In the genomic region with DNA sequence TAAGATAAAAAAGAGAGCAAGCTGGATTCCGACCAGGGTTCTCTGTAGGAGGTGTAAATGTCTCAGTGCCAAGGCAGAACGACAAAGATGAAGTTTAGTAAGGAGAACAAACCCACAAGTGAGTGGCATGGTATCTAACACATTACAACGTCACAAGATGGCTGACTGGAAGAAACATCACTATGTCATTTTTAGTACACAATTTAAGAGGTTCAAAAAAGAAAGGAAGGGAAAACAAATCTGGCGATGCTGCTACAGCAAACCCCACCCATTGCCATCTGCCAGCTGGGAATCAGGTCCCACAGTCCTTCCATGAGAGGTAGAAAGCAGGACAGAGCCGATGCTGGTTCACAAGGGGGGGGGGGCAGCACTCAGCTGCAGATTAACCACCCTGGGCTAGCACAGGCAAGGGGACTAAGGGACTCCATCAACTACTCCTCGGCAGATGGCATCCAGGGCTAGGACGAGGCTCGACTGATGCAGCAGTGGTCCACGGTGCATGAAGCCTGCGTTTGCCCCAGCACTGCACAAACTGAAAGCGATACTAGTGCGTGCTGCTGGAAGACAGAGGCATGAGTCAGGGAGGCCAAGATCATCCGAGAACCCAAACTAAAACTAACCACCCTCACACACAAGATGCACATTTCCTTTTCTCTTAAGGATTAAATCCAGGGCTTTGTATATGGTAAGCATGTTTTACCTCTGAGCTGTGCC, we compare ENCODE assay signal across 20 mouse cellular contexts. TPM values are rescaled to one million over a fixed set of nuclear protein-coding genes. Genes with fewer than 3 reads are reported as not detected.
DNase-seq lines count a peak whose midpoint lies in the region; ATAC-seq and TF ChIP-seq lines count a peak whose summit lies in the region.
"Had no signal": no experiment of that assay in that cellular context is flagged by ENCODE, and none has a peak within 500 bp of the region (broad histone marks: within the 10 kb centered on the region; RNA-seq: fewer than 3 reads in every experiment).

No protein-coding gene starts in this region.

- TF ChIP-seq POLR2A in brain, embryonic 14.5 days (IDR thresholded peaks at IDR 0.05; ENCODE audit: borderline replicate concordance, extremely low read depth, insufficient read depth, insufficient read length, poor library complexity, severe bottlenecking) = no peak

- no peaks in the 10 kb centered on the region for H3K9me3 ChIP-seq in midbrain, embryonic 11.5 days (ENCODE audit: control insufficient read depth, low read length)
- H3K9me3 ChIP-seq in midbrain, embryonic 10.5 days (replicated peaks) = no peaks in the 10 kb centered on the region
- H3K9me3 ChIP-seq: embryonic facial prominence, embryonic 12.5 days; G1E; hindbrain, embryonic 15.5 days had no signal

- H3K9ac ChIP-seq in midbrain, embryonic 11.5 days (ENCODE audit: low read length) = no peak overlapping the region
- H3K9ac ChIP-seq: embryonic facial prominence, embryonic 12.5 days; heart, embryonic 12.5 days; hindbrain, embryonic 15.5 days had no signal

- peak; percentile 79 for ATAC-seq in frontal cortex, adult (ENCODE audit: low TSS enrichment)
- no peak for ATAC-seq in midbrain, embryonic 11.5 days (ENCODE audit: low FRiP score)
- ATAC-seq: activated CD4-positive, CD25-positive, alpha-beta regulatory T cell, adult 4 months; forebrain, embryonic 16.5 days; inflammation-experienced regulatory T-cells, adult 6 months; intestine, postnatal 0 days; Patski had no signal

- H3K27me3 ChIP-seq in midbrain, embryonic 11.5 days (ENCODE audit: control insufficient read depth, insufficient read depth, low read length) = no peaks in the 10 kb centered on the region
- no peaks in the 10 kb centered on the region for H3K27me3 ChIP-seq in midbrain, embryonic 10.5 days (ENCODE audit: low read depth, poor library complexity, severe bottlenecking)
- H3K27me3 ChIP-seq: embryonic facial prominence, embryonic 12.5 days; heart, embryonic 12.5 days; hindbrain, embryonic 15.5 days; Patski had no signal

- TF ChIP-seq CTCF in brain, embryonic 14.5 days (IDR thresholded peaks at IDR 0.05; ENCODE audit: borderline replicate concordance, extremely low read depth, insufficient read depth, insufficient read length) = no peak

- no peak overlapping the region for H3K4me3 ChIP-seq in midbrain, embryonic 11.5 days (ENCODE audit: low read depth, low read length)
- no peak overlapping the region for H3K4me3 ChIP-seq in midbrain, embryonic 10.5 days
- H3K4me3 ChIP-seq: embryonic facial prominence, embryonic 12.5 days; heart, embryonic 12.5 days; hindbrain, embryonic 15.5 days had no signal

- H3K27ac ChIP-seq in midbrain, embryonic 11.5 days (ENCODE audit: low read depth, low read length) = no peak overlapping the region
- H3K27ac ChIP-seq in midbrain, embryonic 10.5 days (replicated peaks) = no peak overlapping the region
- H3K27ac ChIP-seq: embryonic facial prominence, embryonic 12.5 days; hindbrain, embryonic 15.5 days had no signal

- no peak for DNase-seq in frontal cortex, adult 2 months (ENCODE audit: extremely low spot score in 1 of 2, low spot score in 1 of 2)
- peak; percentile 44 for DNase-seq in midbrain, embryonic 11.5 days (ENCODE audit: low spot score, missing footprints)
- DNase-seq in midbrain, embryonic 10.5 days (ENCODE audit: low spot score) = no peak
- DNase-seq in brain, embryonic 14.5 days (ENCODE audit: low read depth) = peak; percentile 13
- no peak for DNase-seq in gastrocnemius, adult 8-10 months (ENCODE audit: low spot score in 2 of 2)
- DNase-seq in urinary bladder, postnatal 25 days (ENCODE audit: low spot score) = no peak
- DNase-seq: adrenal gland, postnatal 14 days; cerebellum, adult 2 months; cerebellum, postnatal 10 days; gastrocnemius, postnatal 10 days had no signal

- H3K4me1 ChIP-seq in midbrain, embryonic 11.5 days (ENCODE audit: control insufficient read depth, insufficient read depth, low read length) = no peaks in the 10 kb centered on the region
- H3K4me1 ChIP-seq in midbrain, embryonic 10.5 days = no peaks in the 10 kb centered on the region
- H3K4me1 ChIP-seq: embryonic facial prominence, embryonic 12.5 days; hindbrain, embryonic 15.5 days had no signal

- no peak overlapping the region for H3K4me2 ChIP-seq in midbrain, embryonic 11.5 days
- H3K4me2 ChIP-seq: embryonic facial prominence, embryonic 12.5 days; heart, embryonic 12.5 days; hindbrain, embryonic 15.5 days had no signal

- WGBS in midbrain, embryonic 11.5 days = 91% methylated on average over 13 of the region's 13 CpGs
- 92% methylated on average over 13 of the region's 13 CpGs for WGBS in midbrain, embryonic 10.5 days

- H3K36me3 ChIP-seq in midbrain, embryonic 11.5 days (ENCODE audit: control insufficient read depth, insufficient read depth, low read length) = peaks cover 29% of the 10 kb centered on the region
- H3K36me3 ChIP-seq in midbrain, embryonic 10.5 days = peaks cover 96% of the 10 kb centered on the region

RNA-seq across cellular contexts. Expression of a gene that starts 13.3 kb away (rescaled TPM):
- 23.9 and 24.1 TPM in 2 replicates for polyA plus RNA-seq in frontal cortex, adult 2 months (2012; rRNA removed)
- 20.4 and 21.4 TPM in 2 replicates for polyA plus RNA-seq in midbrain, embryonic 11.5 days (2014; fragmentation: Nextera tagmentation; extraction: Ambion mirVana)
- 16.7 and 22.0 TPM in 2 replicates for polyA plus RNA-seq in midbrain, embryonic 10.5 days (2016; fragmentation: Nextera tagmentation; extraction: Ambion mirVana)
- polyA plus RNA-seq in brain, embryonic 14.5 days (2012; rRNA removed) = 40.2 and 40.9 TPM in 2 replicates
- 1 to 10 TPM; 2.6 to 4.0 (median 3.4) TPM for total RNA-seq in gastrocnemius, adult 8-10 months (2022)

RNA-seq across cellular contexts. Expression of a gene that starts 39.8 kb away (rescaled TPM):
- 92.5 and 101 TPM in 2 replicates for polyA plus RNA-seq in frontal cortex, adult 2 months (2012; rRNA removed)
- polyA plus RNA-seq in midbrain, embryonic 11.5 days (2014; fragmentation: Nextera tagmentation; extraction: Ambion mirVana) = 41.0 and 42.5 TPM in 2 replicates
- 44.1 and 47.3 TPM in 2 replicates for polyA plus RNA-seq in midbrain, embryonic 10.5 days (2016; fragmentation: Nextera tagmentation; extraction: Ambion mirVana)
- polyA plus RNA-seq in brain, embryonic 14.5 days (2012; rRNA removed) = 83.8 and 88.4 TPM in 2 replicates
- total RNA-seq in gastrocnemius, adult 8-10 months (2022) = 1 to 10 TPM; 6.6 to 7.9 (median 7.0) TPM

RNA-seq across cellular contexts. Expression of a gene that starts 43.2 kb away (rescaled TPM):
- polyA plus RNA-seq in frontal cortex, adult 2 months (2012; rRNA removed) = 20.8 and 22.3 TPM in 2 replicates
- polyA plus RNA-seq in midbrain, embryonic 11.5 days (2014; fragmentation: Nextera tagmentation; extraction: Ambion mirVana) = 27.7 and 29.9 TPM in 2 replicates
- polyA plus RNA-seq in midbrain, embryonic 10.5 days (2016; fragmentation: Nextera tagmentation; extraction: Ambion mirVana) = 34.5 and 39.5 TPM in 2 replicates
- 27.3 and 32.3 TPM in 2 replicates for polyA plus RNA-seq in brain, embryonic 14.5 days (2012; rRNA removed)
- 10 to 100 TPM in 2 of 4 experiments, 1 to 10 TPM in 2; 7.9 to 11.6 (median 9.7) TPM for total RNA-seq in gastrocnemius, adult 8-10 months (2022)

Comparison
In these comparisons a context has a peak if more than half of its experiments do, and no peak if none do; other contexts are left out.
1. DNase-seq: peak in midbrain, embryonic 11.5 days (single experiment) and brain, embryonic 14.5 days (single experiment); none in frontal cortex, adult 2 months (0 of 2), midbrain, embryonic 10.5 days (single experiment), gastrocnemius, adult 8-10 months (0 of 2) and urinary bladder, postnatal 25 days (single experiment).